Mouse (Mus musculus): ENCODE measurements around the gene Galntl5. TPM values are rescaled to one million over a fixed set of nuclear protein-coding genes. Genes with fewer than 3 reads are reported as not detected.

Galntl5 gene
- total and polyA plus RNA-seq, 3 experiments, result not detected

DNA sequence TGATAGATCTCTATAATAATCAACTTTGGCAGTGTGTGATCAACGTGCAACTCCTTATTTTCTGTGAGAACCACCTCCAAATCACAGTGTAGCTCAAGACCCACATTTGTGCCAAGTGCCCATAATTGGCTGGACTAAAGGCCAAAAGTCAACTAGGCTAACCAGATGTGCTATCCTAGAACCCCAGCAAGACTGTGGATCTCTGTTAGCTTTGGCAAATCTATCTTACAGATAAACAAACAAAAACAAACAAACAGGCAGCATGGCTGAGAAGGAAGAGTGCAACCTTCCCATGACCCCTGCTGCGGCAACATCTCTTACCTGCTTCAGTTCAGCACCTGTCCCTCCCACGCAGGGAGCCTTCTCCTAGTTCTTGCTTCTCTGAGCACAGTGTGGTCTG is 25.9 kb upstream of the Galntl5 start:
- intact Hi-C loops (cut with DNase I), result no loop called here
- Histone ChIP-seq H3K79me2 (replicated peaks; ENCODE audit: control insufficient read depth, insufficient read depth, low read length) (no peaks in the 10 kb centered on the region), H3K4me3 (no peak overlapping the region), H3K4me1 (ENCODE audit: control insufficient read depth, insufficient read depth, low read length) (no peaks in the 10 kb centered on the region), H3K36me3 (ENCODE audit: control insufficient read depth, insufficient read depth, low read length) (no peaks in the 10 kb centered on the region), H3K9ac (ENCODE audit: low read depth, low read length) (no peak overlapping the region), H3K27me3 (ENCODE audit: control insufficient read depth, insufficient read depth, low read length) (no peaks in the 10 kb centered on the region), H3K27ac (no peak overlapping the region)
- no peak for TF ChIP-seq EP300 (IDR thresholded peaks at IDR 0.05; ENCODE audit: insufficient read depth, low read depth, low read length)
- no peak for TF ChIP-seq CTCF (IDR thresholded peaks at IDR 0.05)
- no peak for TF ChIP-seq POLR2A (IDR thresholded peaks at IDR 0.05; ENCODE audit: insufficient read depth, low read depth, low read length)
- WGBS, result 84% methylated on average over 3 of the region's 3 CpGs
- no peak for DNase-seq

GRCm38 (mm10) chr5:25157136-25157535 is 24.1 kb upstream of the Galntl5 start:
- 55% methylated on average over 4 of the region's 4 CpGs for WGBS
- TF ChIP-seq EP300 (IDR thresholded peaks at IDR 0.05; ENCODE audit: insufficient read depth, low read depth, low read length), result no peak
- TF ChIP-seq CTCF (IDR thresholded peaks at IDR 0.05), result no peak
- TF ChIP-seq POLR2A (IDR thresholded peaks at IDR 0.05; ENCODE audit: insufficient read depth, low read depth, low read length), result no peak
- H3K4me3 ChIP-seq, result no peak overlapping the region
- intact Hi-C loops (cut with DNase I), result no loop called here
- H3K27me3 ChIP-seq (ENCODE audit: control insufficient read depth, insufficient read depth, low read length), result no peaks in the 10 kb centered on the region
- no peak for DNase-seq
- H3K36me3 ChIP-seq (ENCODE audit: control insufficient read depth, insufficient read depth, low read length), result no peaks in the 10 kb centered on the region
- no peaks in the 10 kb centered on the region for H3K4me1 ChIP-seq (ENCODE audit: control insufficient read depth, insufficient read depth, low read length)
- no peak overlapping the region for H3K27ac ChIP-seq
- H3K9ac ChIP-seq (ENCODE audit: low read depth, low read length), result no peak overlapping the region
- H3K79me2 ChIP-seq (replicated peaks; ENCODE audit: control insufficient read depth, insufficient read depth, low read length), result no peaks in the 10 kb centered on the region

DNA sequence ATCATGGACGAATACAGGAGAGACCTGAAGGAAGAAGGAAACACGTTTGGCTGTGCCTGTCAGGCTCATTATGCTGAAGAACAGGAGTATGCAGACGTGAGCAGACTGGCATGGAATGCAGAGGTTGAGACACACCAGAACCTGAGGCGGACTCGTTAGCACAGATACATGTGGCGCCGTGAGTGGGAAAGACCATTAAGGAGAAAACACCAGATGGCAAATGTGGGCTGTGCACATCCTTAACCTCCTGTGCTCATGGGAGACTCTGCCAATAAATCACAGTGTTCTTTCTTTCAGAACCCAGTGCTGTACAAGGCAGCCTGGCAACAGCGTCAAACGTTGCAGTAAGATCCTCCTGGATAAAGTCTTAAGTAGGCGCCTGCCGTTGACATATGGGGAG is 20.7 kb upstream of the Galntl5 start:
- no peaks in the 10 kb centered on the region for H3K79me2 ChIP-seq (replicated peaks; ENCODE audit: control insufficient read depth, insufficient read depth, low read length)
- WGBS, result 68% methylated on average over 11 of the region's 11 CpGs
- H3K27me3 ChIP-seq (ENCODE audit: control insufficient read depth, insufficient read depth, low read length), result no peaks in the 10 kb centered on the region
- TF ChIP-seq EP300 (IDR thresholded peaks at IDR 0.05; ENCODE audit: insufficient read depth, low read depth, low read length) (no peak), CTCF (IDR thresholded peaks at IDR 0.05) (no peak), POLR2A (IDR thresholded peaks at IDR 0.05; ENCODE audit: insufficient read depth, low read depth, low read length) (no peak)
- intact Hi-C loops (cut with DNase I), result no loop called here
- no peaks in the 10 kb centered on the region for H3K36me3 ChIP-seq (ENCODE audit: control insufficient read depth, insufficient read depth, low read length)
- no peak overlapping the region for H3K9ac ChIP-seq (ENCODE audit: low read depth, low read length)
- DNase-seq, result no peak
- no peaks in the 10 kb centered on the region for H3K4me1 ChIP-seq (ENCODE audit: control insufficient read depth, insufficient read depth, low read length)
- H3K27ac ChIP-seq, result no peak overlapping the region
- no peak overlapping the region for H3K4me3 ChIP-seq

- Histone ChIP-seq H3K4me3 (no peak overlapping the region), H3K79me2 (replicated peaks; ENCODE audit: control insufficient read depth, insufficient read depth, low read length) (no peaks in the 10 kb centered on the region), H3K27me3 (ENCODE audit: control insufficient read depth, insufficient read depth, low read length) (no peaks in the 10 kb centered on the region), H3K9ac (ENCODE audit: low read depth, low read length) (no peak overlapping the region), H3K36me3 (ENCODE audit: control insufficient read depth, insufficient read depth, low read length) (no peaks in the 10 kb centered on the region), H3K27ac (no peak overlapping the region), H3K4me1 (ENCODE audit: control insufficient read depth, insufficient read depth, low read length) (no peaks in the 10 kb centered on the region; the same call in 1 of the 2 replicates)
- WGBS, result 91% methylated on average over 4 of the region's 4 CpGs
- no peak for DNase-seq
- TF ChIP-seq POLR2A (IDR thresholded peaks at IDR 0.05; ENCODE audit: insufficient read depth, low read depth, low read length), result no peak
- TF ChIP-seq CTCF (IDR thresholded peaks at IDR 0.05), result no peak
- TF ChIP-seq EP300 (IDR thresholded peaks at IDR 0.05; ENCODE audit: insufficient read depth, low read depth, low read length), result no peak
- intact Hi-C loops (cut with DNase I), result no loop called here
Observed at GRCm38 (mm10) chr5:25162981-25163380, 18.3 kb upstream of the Galntl5 start.

DNA sequence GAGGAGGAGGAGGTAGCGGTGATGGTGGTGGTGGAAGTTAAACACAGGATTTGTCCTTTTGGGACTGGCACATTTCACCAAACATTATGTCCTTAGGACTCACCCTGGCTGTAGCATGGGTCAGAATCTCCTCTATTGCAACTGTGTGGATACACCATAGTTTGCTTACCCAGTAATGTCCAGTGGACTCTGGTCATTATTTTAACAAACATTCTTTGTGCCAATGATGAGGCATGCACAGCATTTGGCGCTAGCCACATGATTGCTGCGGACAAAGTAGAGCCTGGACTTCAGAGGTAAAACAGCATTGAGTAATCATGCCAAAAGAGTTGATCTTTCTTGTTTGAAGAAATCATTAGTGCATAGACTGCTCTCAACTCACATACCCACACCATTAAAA is 17.3 kb upstream of the Galntl5 start:
- Histone ChIP-seq H3K4me3 (no peak overlapping the region), H3K36me3 (ENCODE audit: control insufficient read depth, insufficient read depth, low read length) (no peaks in the 10 kb centered on the region), H3K27ac (no peak overlapping the region), H3K79me2 (replicated peaks; ENCODE audit: control insufficient read depth, insufficient read depth, low read length) (no peaks in the 10 kb centered on the region), H3K4me1 (ENCODE audit: control insufficient read depth, insufficient read depth, low read length) (no peaks in the 10 kb centered on the region; the same call in 1 of the 2 replicates), H3K27me3 (ENCODE audit: control insufficient read depth, insufficient read depth, low read length) (no peaks in the 10 kb centered on the region), H3K9ac (ENCODE audit: low read depth, low read length) (no peak overlapping the region)
- WGBS, result 83% methylated on average over 3 of the region's 3 CpGs
- TF ChIP-seq POLR2A (IDR thresholded peaks at IDR 0.05; ENCODE audit: insufficient read depth, low read depth, low read length), result no peak
- TF ChIP-seq CTCF (IDR thresholded peaks at IDR 0.05), result no peak
- no peak for TF ChIP-seq EP300 (IDR thresholded peaks at IDR 0.05; ENCODE audit: insufficient read depth, low read depth, low read length)
- intact Hi-C loops (cut with DNase I), result no loop called here
- no peak for DNase-seq

DNA sequence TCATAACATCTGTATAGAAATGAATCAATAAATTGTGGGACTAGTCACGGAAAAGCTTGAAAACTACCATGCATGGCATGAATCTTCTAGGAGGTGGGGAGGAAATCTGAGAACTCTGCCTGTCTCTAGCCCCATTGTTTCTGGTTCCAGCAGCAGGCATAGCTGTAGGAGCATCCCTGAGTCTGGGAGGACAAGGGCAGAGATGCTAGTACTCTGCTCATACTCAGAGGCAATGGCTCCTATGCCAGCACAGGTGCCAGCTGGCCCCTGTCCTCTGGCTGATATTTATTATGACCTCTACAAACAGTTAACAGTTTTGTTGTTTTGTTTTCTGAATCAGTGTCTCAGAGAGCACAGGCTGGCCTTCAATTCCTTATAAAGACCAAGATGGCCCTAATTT is 16.9 kb upstream of the Galntl5 start:
- WGBS, result 98% methylated on average over 1 of the region's 1 CpGs
- Histone ChIP-seq H3K36me3 (ENCODE audit: control insufficient read depth, insufficient read depth, low read length) (no peaks in the 10 kb centered on the region), H3K27me3 (ENCODE audit: control insufficient read depth, insufficient read depth, low read length) (no peaks in the 10 kb centered on the region), H3K4me3 (no peak overlapping the region), H3K79me2 (replicated peaks; ENCODE audit: control insufficient read depth, insufficient read depth, low read length) (no peaks in the 10 kb centered on the region), H3K27ac (no peak overlapping the region), H3K4me1 (ENCODE audit: control insufficient read depth, insufficient read depth, low read length) (no peaks in the 10 kb centered on the region; the same call in 1 of the 2 replicates), H3K9ac (ENCODE audit: low read depth, low read length) (no peak overlapping the region)
- TF ChIP-seq CTCF (IDR thresholded peaks at IDR 0.05), result no peak
- no peak for TF ChIP-seq EP300 (IDR thresholded peaks at IDR 0.05; ENCODE audit: insufficient read depth, low read depth, low read length)
- no peak for TF ChIP-seq POLR2A (IDR thresholded peaks at IDR 0.05; ENCODE audit: insufficient read depth, low read depth, low read length)
- DNase-seq, result no peak
- intact Hi-C loops (cut with DNase I), result no loop called here
